In genomic region chr7:16956410-16957265, GRCm38 (mm10) we compare ENCODE assay signal across 12 mouse cellular contexts. TPM values are rescaled to one million over a fixed set of nuclear protein-coding genes. Genes with fewer than 3 reads are reported as not detected.
DNase-seq lines count a peak whose midpoint lies in the region; ATAC-seq lines count a peak whose summit lies in the region.
"Had no signal": no experiment of that assay in that cellular context is flagged by ENCODE, and none has a peak within 500 bp of the region (broad histone marks: within the 10 kb centered on the region; RNA-seq: fewer than 3 reads in every experiment).

No protein-coding gene starts in this region.

- ATAC-seq in midbrain, embryonic 11.5 days (ENCODE audit: low FRiP score): no peak

- WGBS in midbrain, embryonic 10.5 days: 66% methylated on average over 15 of the region's 15 CpGs
- WGBS in midbrain, embryonic 11.5 days: 52% methylated on average over 15 of the region's 15 CpGs

- H3K27ac ChIP-seq in midbrain, embryonic 10.5 days (replicated peaks): peak overlapping the region; percentile 61
- H3K27ac ChIP-seq in midbrain, embryonic 11.5 days (ENCODE audit: low read depth, low read length): no peak overlapping the region
- H3K27ac ChIP-seq: liver, embryonic 13.5 days had no signal

- peaks cover 7% of the 10 kb centered on the region; the same call in 1 of the 2 replicates for H3K36me3 ChIP-seq in midbrain, embryonic 10.5 days
- H3K36me3 ChIP-seq in midbrain, embryonic 11.5 days (ENCODE audit: control insufficient read depth, insufficient read depth, low read length): no peaks in the 10 kb centered on the region
- H3K36me3 ChIP-seq: liver, embryonic 13.5 days had no signal

- H3K9me3 ChIP-seq in midbrain, embryonic 10.5 days (replicated peaks): peaks cover 7% of the 10 kb centered on the region; the same call in 1 of the 2 replicates
- no peaks in the 10 kb centered on the region for H3K9me3 ChIP-seq in midbrain, embryonic 11.5 days (ENCODE audit: control insufficient read depth, low read length)
- H3K9me3 ChIP-seq: liver, embryonic 13.5 days; megakaryocyte, embryonic 14.5 days had no signal

- peaks cover 9% of the 10 kb centered on the region; the same call in 1 of the 2 replicates for H3K27me3 ChIP-seq in midbrain, embryonic 10.5 days (ENCODE audit: low read depth, poor library complexity, severe bottlenecking)
- no peaks in the 10 kb centered on the region for H3K27me3 ChIP-seq in midbrain, embryonic 11.5 days (ENCODE audit: control insufficient read depth, insufficient read depth, low read length)

- DNase-seq in midbrain, embryonic 10.5 days (ENCODE audit: low spot score): peak; percentile 40
- no peak for DNase-seq in midbrain, embryonic 11.5 days (ENCODE audit: low spot score, missing footprints)
- peak; percentile 80 to 84 for DNase-seq in frontal cortex, adult 2 months (ENCODE audit: extremely low spot score in 1 of 2, low spot score in 1 of 2)
- DNase-seq in left cerebral cortex, postnatal 10 days (ENCODE audit: extremely low spot score in 1 of 2, low spot score in 2 of 2): peak; percentile 34 to 83
- peak; percentile 83 to 92 for DNase-seq in right cerebral cortex, postnatal 10 days (ENCODE audit: low spot score in 2 of 2)
- no peak for DNase-seq in gastrocnemius, adult 8-10 months (ENCODE audit: low spot score in 2 of 2)
- DNase-seq in gastrocnemius, postnatal 10 days: no peak
- no peak for DNase-seq in urinary bladder, adult 2 months (ENCODE audit: low spot score)
- DNase-seq: adrenal gland, adult 8-10 months; liver, embryonic 13.5 days; thymus, postnatal 25 days had no signal

- no peak overlapping the region for H3K4me3 ChIP-seq in midbrain, embryonic 10.5 days
- no peak overlapping the region for H3K4me3 ChIP-seq in midbrain, embryonic 11.5 days (ENCODE audit: low read depth, low read length)
- H3K4me3 ChIP-seq: liver, embryonic 13.5 days; megakaryocyte, embryonic 14.5 days had no signal

- intact Hi-C loops in left cerebral cortex, postnatal 10 days (cut with DNase I): no loop called here

- no peak overlapping the region for H3K4me2 ChIP-seq in midbrain, embryonic 11.5 days
- H3K4me2 ChIP-seq: liver, embryonic 13.5 days had no signal

- peaks cover 43% of the 10 kb centered on the region for H3K4me1 ChIP-seq in midbrain, embryonic 10.5 days
- H3K4me1 ChIP-seq in midbrain, embryonic 11.5 days (ENCODE audit: control insufficient read depth, insufficient read depth, low read length): peaks cover 18% of the 10 kb centered on the region
- H3K4me1 ChIP-seq: liver, embryonic 13.5 days had no signal

- no peak overlapping the region for H3K9ac ChIP-seq in midbrain, embryonic 11.5 days (ENCODE audit: low read length)
- H3K9ac ChIP-seq: liver, embryonic 13.5 days had no signal

RNA-seq across cellular contexts. Expression of gene Pnmal1, which starts 2.8 kb away (rescaled TPM):
- 9.8 and 17.4 TPM in 2 replicates for polyA plus RNA-seq in midbrain, embryonic 10.5 days (2016; fragmentation: Nextera tagmentation; extraction: Ambion mirVana)
- 22.5 and 23.7 TPM in 2 replicates for polyA plus RNA-seq in midbrain, embryonic 11.5 days (2014; fragmentation: Nextera tagmentation; extraction: Ambion mirVana)
- 63.1 and 73.0 TPM in 2 replicates for polyA plus RNA-seq in frontal cortex, adult 2 months (2012; rRNA removed)
- 10 to 100 TPM; 68.6 to 68.8 TPM for total RNA-seq in left cerebral cortex, postnatal 10 days (2021)
- total RNA-seq in gastrocnemius, adult 8-10 months (2022): under 1 TPM in 1 of 4 experiments, not detected in 3; 0.07 TPM
- total RNA-seq in gastrocnemius, postnatal 10 days (2021): under 1 TPM; 0.16 to 0.21 TPM
- polyA plus RNA-seq in urinary bladder, adult 2 months (2012; rRNA removed): 0.03 TPM in 2 replicates

RNA-seq across cellular contexts. Expression of gene Pnmal2, which starts 12.2 kb away (rescaled TPM):
- polyA plus RNA-seq in midbrain, embryonic 10.5 days (2016; fragmentation: Nextera tagmentation; extraction: Ambion mirVana): 4.1 and 11.7 TPM in 2 replicates
- 8.3 and 8.6 TPM in 2 replicates for polyA plus RNA-seq in midbrain, embryonic 11.5 days (2014; fragmentation: Nextera tagmentation; extraction: Ambion mirVana)
- polyA plus RNA-seq in frontal cortex, adult 2 months (2012; rRNA removed): 132 and 134 TPM in 2 replicates
- 100 to 1,000 TPM; 210 to 223 TPM for total RNA-seq in left cerebral cortex, postnatal 10 days (2021)
- under 1 TPM; 0.24 to 0.76 (median 0.41) TPM for total RNA-seq in gastrocnemius, adult 8-10 months (2022)
- 10 to 100 TPM; 20.6 to 24.5 TPM for total RNA-seq in gastrocnemius, postnatal 10 days (2021)
- 0.83 and 1.4 TPM in 2 replicates for polyA plus RNA-seq in urinary bladder, adult 2 months (2012; rRNA removed)

RNA-seq across cellular contexts. Expression of gene Gm42372, which starts 26.2 kb away (rescaled TPM):
- polyA plus RNA-seq in midbrain, embryonic 10.5 days (2016; fragmentation: Nextera tagmentation; extraction: Ambion mirVana): 1.3 TPM in 2 replicates
- polyA plus RNA-seq in midbrain, embryonic 11.5 days (2014; fragmentation: Nextera tagmentation; extraction: Ambion mirVana): 1.6 and 2.5 TPM in 2 replicates
- polyA plus RNA-seq in frontal cortex, adult 2 months (2012; rRNA removed): 58.7 and 72.7 TPM in 2 replicates
- 10 to 100 TPM; 52.6 to 57.6 TPM for total RNA-seq in left cerebral cortex, postnatal 10 days (2021)
- not detected for total RNA-seq in gastrocnemius, adult 8-10 months (2022)
- under 1 TPM in 1 of 2 experiments, not detected in 1; 0.16 TPM for total RNA-seq in gastrocnemius, postnatal 10 days (2021)
- 0.06 TPM in 1 of 2 replicates, not detected in the other for polyA plus RNA-seq in urinary bladder, adult 2 months (2012; rRNA removed)

RNA-seq across cellular contexts. Expression of gene Calm3, which starts 32.7 kb away (rescaled TPM):
- 174 and 180 TPM in 2 replicates for polyA plus RNA-seq in midbrain, embryonic 10.5 days (2016; fragmentation: Nextera tagmentation; extraction: Ambion mirVana)
- polyA plus RNA-seq in midbrain, embryonic 11.5 days (2014; fragmentation: Nextera tagmentation; extraction: Ambion mirVana): 284 and 295 TPM in 2 replicates
- 1,679 and 1,948 TPM in 2 replicates for polyA plus RNA-seq in frontal cortex, adult 2 months (2012; rRNA removed)
- total RNA-seq in left cerebral cortex, postnatal 10 days (2021): 1,000 to 10,000 TPM; 2,071 to 2,081 TPM
- total RNA-seq in gastrocnemius, adult 8-10 months (2022): 100 to 1,000 TPM; 386 to 534 (median 424) TPM
- 100 to 1,000 TPM; 255 to 271 TPM for total RNA-seq in gastrocnemius, postnatal 10 days (2021)
- 182 and 223 TPM in 2 replicates for polyA plus RNA-seq in urinary bladder, adult 2 months (2012; rRNA removed)

RNA-seq across cellular contexts. Expression of gene Ccdc8, which starts 35.9 kb away (rescaled TPM):
- polyA plus RNA-seq in midbrain, embryonic 10.5 days (2016; fragmentation: Nextera tagmentation; extraction: Ambion mirVana): 8.7 and 9.0 TPM in 2 replicates
- polyA plus RNA-seq in midbrain, embryonic 11.5 days (2014; fragmentation: Nextera tagmentation; extraction: Ambion mirVana): 13.2 and 14.7 TPM in 2 replicates
- 2.1 and 2.6 TPM in 2 replicates for polyA plus RNA-seq in frontal cortex, adult 2 months (2012; rRNA removed)
- total RNA-seq in left cerebral cortex, postnatal 10 days (2021): 1 to 10 TPM; 3.0 to 3.3 TPM
- total RNA-seq in gastrocnemius, adult 8-10 months (2022): under 1 TPM; 0.60 to 0.94 (median 0.76) TPM
- total RNA-seq in gastrocnemius, postnatal 10 days (2021): 10 to 100 TPM; 10.7 to 13.3 TPM
- 9.5 and 9.6 TPM in 2 replicates for polyA plus RNA-seq in urinary bladder, adult 2 months (2012; rRNA removed)

Comparison
In these comparisons a context has a peak if more than half of its experiments do, and no peak if none do; other contexts are left out.
1. DNase-seq: peak in midbrain, embryonic 10.5 days (single experiment), frontal cortex, adult 2 months (2 of 2), left cerebral cortex, postnatal 10 days (2 of 2) and right cerebral cortex, postnatal 10 days (2 of 2); none in midbrain, embryonic 11.5 days (single experiment), gastrocnemius, adult 8-10 months (0 of 2), gastrocnemius, postnatal 10 days (single experiment) and urinary bladder, adult 2 months (single experiment).
2. RNA of gene Pnmal1, which starts 2.8 kb away (polyA plus RNA-seq): 63.1 to 73.0 TPM in frontal cortex, adult 2 months, 22.5 to 23.7 TPM in midbrain, embryonic 11.5 days and 9.8 to 17.4 TPM in midbrain, embryonic 10.5 days; 0.03 TPM in urinary bladder, adult 2 months; every median in the first group is over 10 times any median in the second.
3. RNA of gene Pnmal2, which starts 12.2 kb away (polyA plus RNA-seq): 132 to 134 TPM in frontal cortex, adult 2 months; 8.3 to 8.6 TPM in midbrain, embryonic 11.5 days, 4.1 to 11.7 TPM in midbrain, embryonic 10.5 days and 0.83 to 1.4 TPM in urinary bladder, adult 2 months; every median in the first group is over 10 times any median in the second.
4. RNA of gene Gm42372, which starts 26.2 kb away (polyA plus RNA-seq): 58.7 to 72.7 TPM in frontal cortex, adult 2 months; 1.6 to 2.5 TPM in midbrain, embryonic 11.5 days, 1.3 TPM in midbrain, embryonic 10.5 days and 0.06 TPM in urinary bladder, adult 2 months; every median in the first group is over 10 times any median in the second.